Mouse (Mus musculus) activated CD4-positive, CD25-positive, alpha-beta regulatory T cell, adult 4 months (primary cell): ENCODE data around the gene Trak2. TPM values are rescaled to one million over a fixed set of nuclear protein-coding genes. Genes with fewer than 3 reads are reported as not detected.
"Not testable (repeated sequence)": the region's sequence is repeated elsewhere in the genome, so short reads cannot be mapped to it uniquely, and the experiment has no call there.

ENCODE experiments used
- ATAC-seq: one replicate; pipeline ENCODE4 v1.8.0; 2017
- polyA plus RNA-seq, 2 experiments: library from polyadenylated mRNA; unstranded; fragments of 100-300 nt; shearing (Covaris generic); gene quantifications; one replicate each; pipeline ENCODE4 v1.2.1; 2017

Trak2 gene
- 10 to 100 TPM; 18.4 to 21.0 TPM for polyA plus RNA-seq

GRCm38 (mm10) chr1:58973366-58974221 lies at the start of gene Trak2, which contains the start of gene Stradb:
TSS of gene Trak2 (minus strand) at chr1:58973430.
TSS of gene Stradb (plus strand) at chr1:58973522.
- ATAC-seq, result peak; percentile 93

- no peak for ATAC-seq
These were observed 48.3 kb upstream of the Trak2 start for GRCm38 (mm10) chr1:59021556-59021955.

GRCm38 (mm10) chr1:59009250-59009649 lies 36.0 kb upstream of the Trak2 start:
- no peak for ATAC-seq

GRCm38 (mm10) chr1:58995313-58995712 lies 22.1 kb upstream of the Trak2 start:
- no peak for ATAC-seq

GRCm38 (mm10) chr1:58993723-58994122 lies 20.5 kb upstream of the Trak2 start:
- no peak for ATAC-seq

GRCm38 (mm10) chr1:58993144-58993543 lies 19.9 kb upstream of the Trak2 start:
- no peak for ATAC-seq

GRCm38 (mm10) chr1:58984586-58984985 lies 11.4 kb upstream of the Trak2 start:
- no peak for ATAC-seq

- no peak for ATAC-seq
These were observed 9.0 kb upstream of the Trak2 start for GRCm38 (mm10) chr1:58982276-58982675.

- no peak for ATAC-seq
These were observed 322 bp downstream of the Trak2 start for GRCm38 (mm10) chr1:58972851-58973365.

GRCm38 (mm10) chr1:58971097-58971496 lies 2.1 kb downstream of the Trak2 start:
- ATAC-seq, result no peak

- ATAC-seq, result no peak
These were observed 3.2 kb downstream of the Trak2 start for GRCm38 (mm10) chr1:58970054-58970453.

- no peak for ATAC-seq
These were observed 5.7 kb downstream of the Trak2 start for GRCm38 (mm10) chr1:58967534-58967933.

- no peak for ATAC-seq
These were observed 10.4 kb downstream of the Trak2 start for GRCm38 (mm10) chr1:58962865-58963264.

- ATAC-seq, result no peak
These were observed 10.8 kb downstream of the Trak2 start for GRCm38 (mm10) chr1:58962418-58962817.

- ATAC-seq, result no peak
These were observed 11.9 kb downstream of the Trak2 start for GRCm38 (mm10) chr1:58961152-58961893.

GRCm38 (mm10) chr1:58959682-58960081 lies 13.5 kb downstream of the Trak2 start:
- no peak for ATAC-seq

- ATAC-seq, result not testable (repeated sequence)
These were observed 14.3 kb downstream of the Trak2 start for GRCm38 (mm10) chr1:58958789-58959526.

GRCm38 (mm10) chr1:58957931-58958330 lies 15.3 kb downstream of the Trak2 start:
- no peak for ATAC-seq

GRCm38 (mm10) chr1:58956229-58956628 lies 17.0 kb downstream of the Trak2 start:
- ATAC-seq, result peak; percentile 83

GRCm38 (mm10) chr1:58955716-58956115 lies 17.5 kb downstream of the Trak2 start:
- peak; percentile 68 for ATAC-seq

GRCm38 (mm10) chr1:58954578-58955410 lies 18.4 kb downstream of the Trak2 start:
- ATAC-seq, result no peak
